Mouse (Mus musculus) bone marrow macrophage, adult 2 months (primary cell): ENCODE data around the gene Mymx. TPM values are rescaled to one million over a fixed set of nuclear protein-coding genes. Genes with fewer than 3 reads are reported as not detected.
A peak's percentile ranks its signal among the peaks of the same experiment; 100 is the strongest.

Source experiments
- H3K27ac ChIP-seq: 2 replicates; pipeline ENCODE4 v1.5.1; 2012; ENCODE audit warnings: low read depth, low read length; ENCODE audit not compliant: insufficient read depth
- H3K4me1 ChIP-seq: 2 replicates; pipeline ENCODE4 v1.6.1; 2012; ENCODE audit warnings: low read length; ENCODE audit not compliant: control insufficient read depth, insufficient read depth
- H3K4me3 ChIP-seq: 2 replicates; pipeline ENCODE4 v1.5.1; 2012; ENCODE audit warnings: mild to moderate bottlenecking, low read length, moderate library complexity; ENCODE audit not compliant: insufficient read depth
- CTCF ChIP-seq: IDR thresholded peaks from 2 replicates; pipeline ENCODE4 v1.5.1; 2012; ENCODE audit warnings: low read depth, mild to moderate bottlenecking, low read length, moderate library complexity
- POLR2A ChIP-seq: IDR thresholded peaks from 2 replicates; pipeline ENCODE4 v1.6.1; 2012; ENCODE audit warnings: mild to moderate bottlenecking, low read depth, low read length, borderline replicate concordance
- polyA plus RNA-seq: library from polyadenylated mRNA; stranded (reverse); fragments of >200 nt; gene quantifications from 2 replicates; pipeline ENCODE4 v1.2.4, GENCODE M21; 2012; ENCODE audit not compliant: missing spikeins, insufficient read depth, insufficient read length

Mymx gene
- polyA plus RNA-seq, 1 experiment = not detected

DNA sequence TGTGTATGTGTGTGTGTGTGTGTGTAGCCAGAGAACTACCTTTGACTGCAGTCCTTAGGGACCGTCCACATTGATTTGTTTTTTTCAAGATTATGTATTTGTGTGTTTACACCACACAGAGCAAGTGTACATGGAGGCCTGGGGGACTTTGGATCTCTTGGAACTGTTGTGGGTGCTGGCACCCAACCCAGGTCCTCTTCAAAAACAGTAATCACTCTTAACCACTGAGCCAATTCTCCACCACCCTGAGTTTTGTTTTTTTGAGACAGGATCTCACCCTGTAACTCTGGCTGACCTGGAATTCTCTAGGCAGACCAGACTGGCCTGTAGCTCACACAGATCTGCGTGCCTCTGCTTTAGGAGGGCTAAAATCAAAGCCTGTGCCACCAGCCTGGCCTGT, 3.5 kb downstream of the Mymx start:
- peaks cover 28% of the 10 kb centered on the region for H3K4me1 ChIP-seq
- H3K27ac ChIP-seq = peak overlapping the region; percentile 69
- no peak overlapping the region for H3K4me3 ChIP-seq
- TF ChIP-seq POLR2A = no peak
- no peak for TF ChIP-seq CTCF

GRCm38 (mm10) chr17:45597787-45598186, 4.1 kb downstream of the Mymx start:
- Histone ChIP-seq H3K27ac (peak overlapping the region; percentile 69), H3K4me1 (peaks cover 34% of the 10 kb centered on the region), H3K4me3 (no peak overlapping the region)
- TF ChIP-seq POLR2A (no peak), CTCF (no peak)

GRCm38 (mm10) chr17:45596631-45597396, 5.1 kb downstream of the Mymx start:
- peaks cover 42% of the 10 kb centered on the region for H3K4me1 ChIP-seq
- no peak overlapping the region for H3K4me3 ChIP-seq
- TF ChIP-seq POLR2A = no peak
- TF ChIP-seq CTCF = peak; percentile 33; the same call in 1 of the 2 replicates
- H3K27ac ChIP-seq = peak overlapping the region; percentile 77

DNA sequence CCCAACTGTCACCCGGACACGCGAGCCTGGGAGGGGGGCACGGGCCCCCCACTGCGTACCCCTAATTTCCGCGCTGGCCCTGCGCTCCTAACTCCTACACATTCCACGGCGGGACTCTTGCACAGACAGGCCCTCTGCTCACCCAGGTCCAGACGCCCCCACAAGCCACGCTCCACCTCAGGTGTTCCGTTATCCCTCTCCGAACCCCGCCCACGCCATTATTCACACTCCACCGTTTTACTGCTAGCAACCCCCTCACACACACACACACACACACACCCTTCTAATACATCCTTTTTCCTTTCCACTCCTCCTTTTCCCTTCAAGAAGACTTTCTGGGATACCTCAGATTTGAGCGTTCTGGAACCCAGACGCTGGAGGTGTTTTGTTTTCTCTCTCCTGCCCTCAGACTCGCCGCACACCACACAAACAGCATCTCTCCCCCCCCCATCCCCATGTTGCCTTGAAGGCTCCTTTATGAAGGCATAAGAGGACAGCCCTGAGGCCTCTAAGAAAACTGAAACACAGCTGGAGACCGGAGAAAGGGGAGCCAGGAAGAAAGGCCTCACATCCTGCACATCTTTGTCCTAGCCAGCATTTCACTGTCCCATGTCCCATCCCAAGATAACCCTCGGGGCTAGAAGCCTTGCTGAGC, 6.0 kb downstream of the Mymx start:
- Histone ChIP-seq H3K27ac (no peak overlapping the region), H3K4me1 (peaks cover 51% of the 10 kb centered on the region), H3K4me3 (peak overlapping the region; percentile 84)
- no peak for TF ChIP-seq POLR2A
- TF ChIP-seq CTCF = no peak

- Histone ChIP-seq H3K4me1 (peaks cover 53% of the 10 kb centered on the region), H3K27ac (peak overlapping the region; percentile 48), H3K4me3 (peak overlapping the region; percentile 84)
- TF ChIP-seq POLR2A (peak; percentile 66; the same call in 1 of the 2 replicates), CTCF (no peak)
Measured at GRCm38 (mm10) chr17:45594881-45595735, 6.8 kb downstream of the Mymx start.

- no peak overlapping the region for H3K27ac ChIP-seq
- H3K4me1 ChIP-seq = peaks cover 53% of the 10 kb centered on the region
- TF ChIP-seq POLR2A (no peak), CTCF (no peak)
- H3K4me3 ChIP-seq = peak overlapping the region; percentile 84
Measured at GRCm38 (mm10) chr17:45594195-45594594, 7.7 kb downstream of the Mymx start.

- peak overlapping the region; percentile 84 for H3K4me3 ChIP-seq
- peaks cover 50% of the 10 kb centered on the region for H3K4me1 ChIP-seq
- TF ChIP-seq POLR2A (no peak), CTCF (no peak)
- H3K27ac ChIP-seq = no peak overlapping the region
Measured at GRCm38 (mm10) chr17:45593479-45593878, 8.4 kb downstream of the Mymx start.

- no peak for TF ChIP-seq CTCF
- no peak for TF ChIP-seq POLR2A
- Histone ChIP-seq H3K27ac (no peak overlapping the region), H3K4me3 (peak overlapping the region; percentile 6), H3K4me1 (peaks cover 45% of the 10 kb centered on the region)
Measured at GRCm38 (mm10) chr17:45592606-45593431, 9.1 kb downstream of the Mymx start.
